10 mouse cellular contexts compared by ENCODE assay signal in the genomic region with DNA sequence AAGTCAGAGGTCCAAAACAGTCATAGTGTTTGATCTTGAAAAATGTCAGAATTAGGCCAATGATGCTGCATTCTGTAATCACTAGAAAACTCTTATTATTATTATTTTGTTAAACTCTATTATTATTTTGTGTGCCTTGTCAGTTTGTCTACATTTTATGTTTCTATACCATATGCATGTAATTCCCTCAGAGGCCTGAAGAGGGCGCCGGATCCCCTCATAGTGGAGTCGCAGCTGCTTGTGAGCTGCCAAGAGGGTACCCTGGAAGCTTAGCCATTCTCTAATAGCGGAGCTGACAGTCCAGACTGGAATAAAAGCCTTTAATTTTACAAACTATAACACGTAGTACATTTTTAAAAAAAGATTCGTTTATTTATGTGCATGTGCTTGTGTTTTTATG.
A peak's percentile ranks its signal among the peaks of the same experiment; 100 is the strongest.
DNase-seq lines count a peak whose midpoint lies in the region; ATAC-seq and TF ChIP-seq lines count a peak whose summit lies in the region.
"Had no signal": no experiment of that assay in that cellular context is flagged by ENCODE, and none has a peak within 500 bp of the region (broad histone marks: within the 10 kb centered on the region; RNA-seq: fewer than 3 reads in every experiment).

No protein-coding gene starts in this region.

- peak; percentile 74 for TF ChIP-seq CTCF in CH12.LX (conservative IDR thresholded peaks at IDR 0.05 in 1 of 2, IDR thresholded peaks at IDR 0.05 in 1 of 2; ENCODE audit: low read depth in 2 of 2, low read length in 2 of 2)

- no peaks in the 10 kb centered on the region for H3K79me2 ChIP-seq in CH12.LX (replicated peaks; ENCODE audit: control insufficient read depth, extremely low read depth, insufficient read depth, poor library complexity, severe bottlenecking)

- 22% methylated on average over 6 of the region's 6 CpGs for WGBS in embryonic facial prominence, embryonic 11.5 days

- ATAC-seq in embryonic facial prominence, embryonic 11.5 days (replicated peaks; ENCODE audit: insufficient number of reproducible peaks, low FRiP score, low TSS enrichment, low read depth): no peak

- peak; percentile 69 to 77 for DNase-seq in cerebellum, postnatal 10 days
- DNase-seq in cerebellum, adult 9-10 months: no peak
- DNase-seq in layer of hippocampus, postnatal 10 days (ENCODE audit: low spot score in 2 of 2): peak; percentile 41 to 52
- DNase-seq in layer of hippocampus, adult 9-11 months: no peak
- peak; percentile 44 for DNase-seq in CH12.LX (ENCODE audit: extremely low read depth)
- peak; percentile 67 for DNase-seq in embryonic facial prominence, embryonic 11.5 days (ENCODE audit: low spot score)
- DNase-seq in heart, adult 11 months: no peak
- no peak for DNase-seq in thymus, postnatal 14 days

- H3K36me3 ChIP-seq in CH12.LX (replicated peaks in 1 of 2; ENCODE audit: control insufficient read depth in 1 of 2, insufficient read depth in 1 of 2, low read length in 1 of 2): no peaks in the 10 kb centered on the region
- H3K36me3 ChIP-seq in embryonic facial prominence, embryonic 11.5 days (replicated peaks; ENCODE audit: control insufficient read depth, insufficient read depth, low read depth, low read length): no peaks in the 10 kb centered on the region
- H3K36me3 ChIP-seq: heart, embryonic 13.5 days; neural tube, embryonic 13.5 days had no signal

- no peaks in the 10 kb centered on the region for H3K4me1 ChIP-seq in CH12.LX (ENCODE audit: control insufficient read depth in 1 of 2, insufficient read depth in 2 of 2)
- no peaks in the 10 kb centered on the region for H3K4me1 ChIP-seq in embryonic facial prominence, embryonic 11.5 days (ENCODE audit: control insufficient read depth, insufficient read depth, low read length)
- H3K4me1 ChIP-seq: heart, embryonic 13.5 days had no signal

- H3K4me2 ChIP-seq in CH12.LX (ENCODE audit: insufficient read depth, low read depth, poor library complexity, severe bottlenecking): no peak overlapping the region
- H3K4me2 ChIP-seq in embryonic facial prominence, embryonic 11.5 days (ENCODE audit: low read depth, low read length): no peak overlapping the region
- H3K4me2 ChIP-seq: heart, embryonic 13.5 days; neural tube, embryonic 13.5 days had no signal

- TF ChIP-seq RAD21 in CH12.LX (IDR thresholded peaks at IDR 0.05; ENCODE audit: low read depth, low read length): peak; percentile 66

- in situ Hi-C loops in CH12.LX (cut with MboI; ENCODE audit: low pct_ligation_motif_present, low pct_unique_long_range_greater_than_20kb, low sequenced_read_pairs): no loop called here

- TF ChIP-seq POLR2A in CH12.LX (IDR thresholded peaks at IDR 0.05; ENCODE audit: low read depth, low read length): no peak

- H3K27me3 ChIP-seq in CH12.LX (replicated peaks): no peaks in the 10 kb centered on the region
- H3K27me3 ChIP-seq in embryonic facial prominence, embryonic 11.5 days (ENCODE audit: control insufficient read depth, insufficient read depth, low read length): no peaks in the 10 kb centered on the region
- H3K27me3 ChIP-seq: heart, embryonic 13.5 days; neural tube, embryonic 13.5 days had no signal

- H3K4me3 ChIP-seq in CH12.LX (replicated peaks in 1 of 3; ENCODE audit: low read depth in 2 of 3, low read length in 2 of 3, poor library complexity in 1 of 3): no peak overlapping the region
- H3K4me3 ChIP-seq in embryonic facial prominence, embryonic 11.5 days (ENCODE audit: low read depth, low read length): no peak overlapping the region
- H3K4me3 ChIP-seq: heart, embryonic 13.5 days; neural tube, embryonic 13.5 days had no signal

- dilution Hi-C loops in CH12.LX (cut with MboI; ENCODE audit: extremely low pct_ligation_motif_present, extremely low pct_unique_long_range_greater_than_20kb, low sequenced_read_pairs): no loop called here

- H3K9me3 ChIP-seq in CH12.LX (replicated peaks; ENCODE audit: low read length): no peaks in the 10 kb centered on the region
- no peaks in the 10 kb centered on the region for H3K9me3 ChIP-seq in embryonic facial prominence, embryonic 11.5 days (replicated peaks; ENCODE audit: control insufficient read depth, low read length)
- H3K9me3 ChIP-seq: heart, embryonic 13.5 days; neural tube, embryonic 13.5 days had no signal

- H3K27ac ChIP-seq in CH12.LX (ENCODE audit: insufficient read depth, low read depth): no peak overlapping the region
- no peak overlapping the region for H3K27ac ChIP-seq in embryonic facial prominence, embryonic 11.5 days (replicated peaks; ENCODE audit: low read depth, low read length)
- H3K27ac ChIP-seq: heart, embryonic 13.5 days; neural tube, embryonic 13.5 days had no signal

- TF ChIP-seq EP300 in CH12.LX (IDR thresholded peaks at IDR 0.05; ENCODE audit: low read length): no peak

- H3K9ac ChIP-seq in CH12.LX (ENCODE audit: insufficient read depth, low read depth): no peak overlapping the region
- H3K9ac ChIP-seq in embryonic facial prominence, embryonic 11.5 days (replicated peaks; ENCODE audit: low read length): no peak overlapping the region
- H3K9ac ChIP-seq: heart, embryonic 13.5 days; neural tube, embryonic 13.5 days had no signal

TF ChIP-seq in CH12.LX, 34 proteins besides CTCF, POLR2A, EP300 and RAD21:
- TF ChIP-seq ELF1 (IDR thresholded peaks at IDR 0.05; ENCODE audit: low read depth, low read length) (no peak), ZNF384 (IDR thresholded peaks at IDR 0.05; ENCODE audit: low read depth, low read length) (no peak), KAT2A (IDR thresholded peaks at IDR 0.05; ENCODE audit: insufficient replicate concordance, low read length) (no peak), TBP (conservative IDR thresholded peaks at IDR 0.05; ENCODE audit: low read depth, low read length) (no peak), HCFC1 (IDR thresholded peaks at IDR 0.05; ENCODE audit: low read depth, low read length) (no peak), ETS1 (conservative IDR thresholded peaks at IDR 0.05; ENCODE audit: low read depth, low read length) (no peak), SMC3 (IDR thresholded peaks at IDR 0.05; ENCODE audit: low read depth, low read length) (peak; percentile 39), MYC (IDR thresholded peaks at IDR 0.05; ENCODE audit: low read depth, low read length) (no peak), BHLHE40 (IDR thresholded peaks at IDR 0.05; ENCODE audit: low read depth, low read length) (no peak)

Comparison
In these comparisons a context has a peak if more than half of its experiments do, and no peak if none do; other contexts are left out.
1. DNase-seq: peak in cerebellum, postnatal 10 days (2 of 2), layer of hippocampus, postnatal 10 days (2 of 2), CH12.LX (single experiment) and embryonic facial prominence, embryonic 11.5 days (single experiment); none in cerebellum, adult 9-10 months (single experiment), layer of hippocampus, adult 9-11 months (single experiment), heart, adult 11 months (single experiment) and thymus, postnatal 14 days (single experiment).